In genomic region chr17:80063840-80064495, GRCm38 (mm10) we compare ENCODE assay signal across 13 mouse cellular contexts. TPM values are rescaled to one million over a fixed set of nuclear protein-coding genes. Genes with fewer than 3 reads are reported as not detected.
DNase-seq lines count a peak whose midpoint lies in the region; ATAC-seq and TF ChIP-seq lines count a peak whose summit lies in the region.
"Had no signal": no experiment of that assay in that cellular context is flagged by ENCODE, and none has a peak within 500 bp of the region (broad histone marks: within the 10 kb centered on the region; RNA-seq: fewer than 3 reads in every experiment).

No protein-coding gene starts in this region.

- H3K4me3 ChIP-seq in forebrain, embryonic 14.5 days (ENCODE audit: low read depth, low read length) = no peak overlapping the region
- H3K4me3 ChIP-seq in forebrain, embryonic 11.5 days (ENCODE audit: low read depth, low read length) = no peak overlapping the region
- peak overlapping the region; percentile 98 for H3K4me3 ChIP-seq in testis, adult 2 months (ENCODE audit: control insufficient read depth, low read depth, low read length)
- no peak overlapping the region for H3K4me3 ChIP-seq in kidney, embryonic 15.5 days (replicated peaks)
- H3K4me3 ChIP-seq: stomach, embryonic 15.5 days had no signal

- no peak for ATAC-seq in forebrain, embryonic 14.5 days
- no peak for ATAC-seq in forebrain, embryonic 11.5 days (replicated peaks; ENCODE audit: low FRiP score)
- ATAC-seq in kidney, embryonic 15.5 days (replicated peaks; ENCODE audit: low FRiP score) = no peak
- ATAC-seq: inflammation-experienced regulatory T-cells, adult 6 months had no signal

- H3K9ac ChIP-seq in forebrain, embryonic 14.5 days (ENCODE audit: low read length) = no peak overlapping the region
- no peak overlapping the region for H3K9ac ChIP-seq in forebrain, embryonic 11.5 days (ENCODE audit: low read length)
- H3K9ac ChIP-seq in kidney, embryonic 15.5 days = no peak overlapping the region
- H3K9ac ChIP-seq: embryonic facial prominence, embryonic 15.5 days; stomach, embryonic 15.5 days had no signal

- H3K4me2 ChIP-seq in forebrain, embryonic 14.5 days (ENCODE audit: low read length) = no peak overlapping the region
- H3K4me2 ChIP-seq in forebrain, embryonic 11.5 days (ENCODE audit: low read depth, low read length, severe bottlenecking) = no peak overlapping the region
- H3K4me2 ChIP-seq in kidney, embryonic 15.5 days = no peak overlapping the region
- H3K4me2 ChIP-seq: stomach, embryonic 15.5 days had no signal

- WGBS in forebrain, embryonic 14.5 days = 68% methylated on average over 8 of the region's 8 CpGs
- 67% methylated on average over 8 of the region's 8 CpGs for WGBS in forebrain, embryonic 11.5 days
- 71% methylated on average over 8 of the region's 8 CpGs for WGBS in kidney, embryonic 15.5 days

- 0 out of 2 replicates have a peak, but pooled peaks have one; percentile 8 for TF ChIP-seq POLR2A in testis, adult 2 months (IDR thresholded peaks at IDR 0.05; ENCODE audit: control insufficient read depth, low read depth, low read length)

- no peaks in the 10 kb centered on the region for H3K36me3 ChIP-seq in forebrain, embryonic 14.5 days (ENCODE audit: control insufficient read depth, insufficient read depth, low read length)
- no peaks in the 10 kb centered on the region for H3K36me3 ChIP-seq in forebrain, embryonic 11.5 days (ENCODE audit: control insufficient read depth, insufficient read depth, low read length)
- no peaks in the 10 kb centered on the region; the same call in 1 of the 2 replicates for H3K36me3 ChIP-seq in testis, adult 2 months (ENCODE audit: control insufficient read depth, insufficient read depth, low read length)
- no peaks in the 10 kb centered on the region for H3K36me3 ChIP-seq in kidney, embryonic 15.5 days
- H3K36me3 ChIP-seq: embryonic facial prominence, embryonic 15.5 days; stomach, embryonic 15.5 days had no signal

- H3K27me3 ChIP-seq in forebrain, embryonic 14.5 days (replicated peaks; ENCODE audit: control insufficient read depth, insufficient read depth, low read length) = no peaks in the 10 kb centered on the region
- H3K27me3 ChIP-seq in forebrain, embryonic 11.5 days (ENCODE audit: control insufficient read depth, insufficient read depth, low read length) = no peaks in the 10 kb centered on the region
- H3K27me3 ChIP-seq in testis, adult 2 months (ENCODE audit: control insufficient read depth, insufficient read depth, low read length) = no peaks in the 10 kb centered on the region
- H3K27me3 ChIP-seq in kidney, embryonic 15.5 days = no peaks in the 10 kb centered on the region
- H3K27me3 ChIP-seq: embryonic facial prominence, embryonic 15.5 days; stomach, embryonic 15.5 days had no signal

- peak; percentile 25 for DNase-seq in forebrain, embryonic 14.5 days (ENCODE audit: low spot score)
- no peak for DNase-seq in forebrain, embryonic 11.5 days (ENCODE audit: low spot score)
- DNase-seq in testis, postnatal 10 days (ENCODE audit: low spot score) = no peak
- peak; percentile 40 for DNase-seq in induced T-regulatory cell, adult 2 months (ENCODE audit: low read depth)
- DNase-seq in spleen, adult 18-20 months = no peak
- no peak for DNase-seq in kidney, postnatal 36 days
- DNase-seq: layer of hippocampus, adult 9-11 months; lung, postnatal 36 days had no signal

- peaks cover 13% of the 10 kb centered on the region for H3K4me1 ChIP-seq in forebrain, embryonic 14.5 days (ENCODE audit: control insufficient read depth, insufficient read depth, low read length)
- no peaks in the 10 kb centered on the region; the same call in 1 of the 2 replicates for H3K4me1 ChIP-seq in forebrain, embryonic 11.5 days (replicated peaks; ENCODE audit: control insufficient read depth, insufficient read depth, low read length)
- H3K4me1 ChIP-seq in testis, adult 2 months (ENCODE audit: control insufficient read depth, insufficient read depth, low read length) = peaks cover 4% of the 10 kb centered on the region
- H3K4me1 ChIP-seq in kidney, embryonic 15.5 days = peaks cover 19% of the 10 kb centered on the region; the same call in 1 of the 2 replicates
- H3K4me1 ChIP-seq: stomach, embryonic 15.5 days had no signal

- no peaks in the 10 kb centered on the region for H3K9me3 ChIP-seq in forebrain, embryonic 14.5 days (replicated peaks; ENCODE audit: control insufficient read depth, low read length)
- H3K9me3 ChIP-seq in forebrain, embryonic 11.5 days (ENCODE audit: control insufficient read depth, low read length) = no peaks in the 10 kb centered on the region
- no peaks in the 10 kb centered on the region for H3K9me3 ChIP-seq in kidney, embryonic 15.5 days (replicated peaks)
- H3K9me3 ChIP-seq: embryonic facial prominence, embryonic 15.5 days; stomach, embryonic 15.5 days had no signal

- TF ChIP-seq CTCF in testis, adult 2 months (IDR thresholded peaks at IDR 0.05; ENCODE audit: control insufficient read depth, insufficient read depth, insufficient replicate concordance, low read depth, low read length) = no peak

- no peak overlapping the region for H3K27ac ChIP-seq in forebrain, embryonic 14.5 days (ENCODE audit: low read depth, low read length)
- no peak overlapping the region for H3K27ac ChIP-seq in forebrain, embryonic 11.5 days (ENCODE audit: low read depth, low read length)
- H3K27ac ChIP-seq in testis, adult 2 months (ENCODE audit: control insufficient read depth, insufficient read depth, low read depth, low read length) = peak overlapping the region; percentile 100
- no peak overlapping the region for H3K27ac ChIP-seq in kidney, embryonic 15.5 days
- H3K27ac ChIP-seq: stomach, embryonic 15.5 days had no signal

RNA-seq across cellular contexts. Expression of gene Hnrnpll, which starts 1.8 kb away (rescaled TPM):
- 75.5 and 86.8 TPM in 2 replicates for polyA plus RNA-seq in forebrain, embryonic 14.5 days (2014; fragmentation: Nextera tagmentation; extraction: Ambion mirVana)
- polyA plus RNA-seq in forebrain, embryonic 11.5 days (2014; fragmentation: Nextera tagmentation; extraction: Ambion mirVana) = 127 TPM in 2 replicates
- polyA plus RNA-seq in testis, adult 2 months (2012; rRNA removed) = 44.0 and 52.0 TPM in 2 replicates
- polyA plus RNA-seq in kidney, embryonic 15.5 days (2015; fragmentation: Nextera tagmentation; extraction: Ambion mirVana) = 65.5 and 67.1 TPM in 2 replicates

Comparison
In these comparisons a context has a peak if more than half of its experiments do, and no peak if none do; other contexts are left out.
1. DNase-seq: peak in forebrain, embryonic 14.5 days (single experiment) and induced T-regulatory cell, adult 2 months (single experiment); none in forebrain, embryonic 11.5 days (single experiment), testis, postnatal 10 days (single experiment), spleen, adult 18-20 months (0 of 2) and kidney, postnatal 36 days (0 of 2).